Mouse (Mus musculus) myocyte (in vitro differentiated cells): ENCODE measurements around the gene Gpr62. TPM values are rescaled to one million over a fixed set of nuclear protein-coding genes. Genes with fewer than 3 reads are reported as not detected.

Experiments used
- H3K27me3 ChIP-seq: one replicate; pipeline ENCODE4 v1.6.1; 2011; ENCODE audit not compliant: control insufficient read depth, insufficient read depth, insufficient read length
- H3K36me3 ChIP-seq: one replicate; pipeline ENCODE4 v1.6.1; 2011; ENCODE audit not compliant: control insufficient read depth, insufficient read depth
- H3K4me2 ChIP-seq: one replicate; pipeline ENCODE4 v1.6.1; 2011; ENCODE audit warnings: low read depth, control low read depth
- H3K4me3 ChIP-seq: one replicate; pipeline ENCODE4 v1.5.1; 2011; ENCODE audit warnings: mild to moderate bottlenecking, control low read depth, moderate library complexity
- H3K79me2 ChIP-seq: one replicate; pipeline ENCODE4 v1.6.1; 2011; ENCODE audit not compliant: control insufficient read depth, insufficient read depth
- H3ac ChIP-seq: one replicate; pipeline ENCODE4 v1.6.1; 2011; ENCODE audit not compliant: control insufficient read depth, insufficient read length
- CEBPB ChIP-seq: IDR thresholded peaks from 2 replicates; pipeline ENCODE4 v1.6.1; 2011; ENCODE audit warnings: mild to moderate bottlenecking, moderate library complexity; ENCODE audit not compliant: poor library complexity, insufficient read depth, severe bottlenecking
- E2F4 ChIP-seq: IDR thresholded peaks from one replicate; pipeline ENCODE4 v1.6.1; 2011; ENCODE audit warnings: mild to moderate bottlenecking, control low read depth, moderate library complexity; ENCODE audit not compliant: insufficient read depth
- MAX ChIP-seq: IDR thresholded peaks from one replicate; pipeline ENCODE4 v1.6.1; 2011; ENCODE audit warnings: low read depth, mild to moderate bottlenecking, control low read depth
- MYOD1 ChIP-seq, 3 experiments: IDR thresholded peaks; one replicate each; pipeline ENCODE4 v1.6.1; 2011; ENCODE audit warnings: control low read depth in 2 of 3, low read depth in 2 of 3, mild to moderate bottlenecking in 2 of 3, moderate library complexity in 1 of 3; ENCODE audit not compliant: insufficient read length in 2 of 3, control insufficient read depth in 1 of 3
- MYOG ChIP-seq, 3 experiments: IDR thresholded peaks; one replicate each; pipeline ENCODE4 v1.6.1; 2011; ENCODE audit warnings: control low read depth in 2 of 3, low read depth in 2 of 3, mild to moderate bottlenecking in 2 of 3; ENCODE audit not compliant: insufficient read length in 2 of 3, control insufficient read depth in 1 of 3, insufficient read depth in 1 of 3
- POLR2A ChIP-seq: IDR thresholded peaks from one replicate; pipeline ENCODE4 v1.6.1; 2011; ENCODE audit warnings: low read depth, mild to moderate bottlenecking, control low read depth, moderate library complexity; ENCODE audit not compliant: insufficient read length
- POLR2AphosphoS2 ChIP-seq: IDR thresholded peaks from one replicate; pipeline ENCODE4 v1.6.1; 2011; ENCODE audit warnings: low read depth, control low read depth; ENCODE audit not compliant: insufficient read length
- REST ChIP-seq: IDR thresholded peaks from one replicate; pipeline ENCODE4 v1.6.1; 2011; ENCODE audit warnings: mild to moderate bottlenecking, control low read depth, moderate library complexity; ENCODE audit not compliant: insufficient read depth, insufficient read length
- SRF ChIP-seq: IDR thresholded peaks from one replicate; pipeline ENCODE4 v1.6.1; 2011; ENCODE audit warnings: low read depth; ENCODE audit not compliant: control insufficient read depth, insufficient read length
- TCF12 ChIP-seq: IDR thresholded peaks from one replicate; pipeline ENCODE4 v1.6.1; 2011; ENCODE audit warnings: mild to moderate bottlenecking, control low read depth; ENCODE audit not compliant: poor library complexity, insufficient read depth, severe bottlenecking
- TCF3 ChIP-seq: IDR thresholded peaks from one replicate; pipeline ENCODE4 v1.6.1; 2011; ENCODE audit warnings: low read depth, control low read depth; ENCODE audit not compliant: insufficient read length
- USF1 ChIP-seq: IDR thresholded peaks from one replicate; pipeline ENCODE4 v1.6.1; 2011; ENCODE audit warnings: low read depth, mild to moderate bottlenecking, control low read depth, moderate library complexity
- polyA plus RNA-seq: library from polyadenylated mRNA; unstranded; fragments of >200 nt; fragmentation: generic; extraction: Trizol; gene quantifications from one replicate; pipeline ENCODE4 v1.2.1, GENCODE M21; 2012; ENCODE audit warnings: missing spikeins

The Gpr62 gene
- polyA plus RNA-seq, 1 experiment: 0.46 TPM

DNA sequence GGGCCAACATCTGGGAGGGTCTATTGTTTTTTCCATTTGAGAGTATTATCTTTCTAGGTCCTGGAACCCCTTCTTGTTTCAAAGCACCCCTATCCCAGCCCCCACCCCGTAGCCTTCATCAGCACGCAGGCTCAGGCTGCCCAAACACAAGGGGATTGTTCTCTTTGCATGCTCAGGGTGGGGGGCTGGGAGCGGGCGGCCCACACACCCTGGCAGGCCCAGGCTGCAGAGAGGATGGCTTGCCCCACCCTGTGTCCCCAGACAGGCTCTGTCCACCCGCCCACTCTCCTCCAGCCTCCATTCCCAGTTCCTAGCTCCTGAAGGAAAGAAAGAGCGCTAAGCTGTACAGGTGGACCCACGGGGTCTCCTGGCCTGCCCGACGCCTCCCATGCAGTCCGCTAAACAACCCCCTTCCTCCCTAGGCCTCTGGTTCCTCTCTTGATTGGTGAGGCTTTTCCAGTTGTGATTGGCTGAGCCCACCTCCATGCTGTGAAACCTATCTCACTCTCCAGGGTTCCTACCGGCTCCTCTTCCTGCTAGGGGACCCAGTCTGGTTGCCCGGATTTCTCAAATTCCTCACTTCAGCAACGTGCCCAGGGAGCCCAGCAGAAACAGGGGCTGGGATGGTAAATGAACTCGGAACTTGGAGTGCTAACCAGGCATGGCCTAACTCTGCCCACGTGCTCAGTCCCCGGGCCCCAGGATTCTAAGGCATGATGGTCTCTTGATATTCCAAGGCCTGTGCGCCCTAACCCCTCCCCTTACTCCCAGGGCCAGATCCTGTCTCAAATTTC, 10.7 kb downstream of the Gpr62 start:
- peak in 1 of 3 experiments; percentile 15 for TF ChIP-seq MYOD1 (IDR thresholded peaks at IDR 0.05; ENCODE audit: control insufficient read depth in 1 of 3, insufficient read length in 2 of 3, low read depth in 2 of 3)
- TF ChIP-seq TCF3: no peak
- TF ChIP-seq CEBPB: no peak
- peak; percentile 38 for TF ChIP-seq MAX
- no peak for TF ChIP-seq REST
- no peak for TF ChIP-seq POLR2AphosphoS2
- TF ChIP-seq MYOG (IDR thresholded peaks at IDR 0.05; ENCODE audit: control insufficient read depth in 1 of 3, insufficient read depth in 1 of 3, insufficient read length in 2 of 3, low read depth in 2 of 3): no peak
- peak; percentile 57 for TF ChIP-seq USF1
- peak; percentile 35 for TF ChIP-seq POLR2A
- TF ChIP-seq E2F4: no peak
- TF ChIP-seq SRF: no peak
- Histone ChIP-seq H3K27me3 (no peaks in the 10 kb centered on the region), H3K4me2 (peak overlapping the region; percentile 95), H3K36me3 (peaks cover 8% of the 10 kb centered on the region), H3ac (peak overlapping the region; percentile 50), H3K4me3 (peak overlapping the region; percentile 75), H3K79me2 (peaks cover 61% of the 10 kb centered on the region)

- peaks cover 53% of the 10 kb centered on the region for H3K79me2 ChIP-seq
- H3K4me3 ChIP-seq: peak overlapping the region; percentile 75
- peak overlapping the region; percentile 95 for H3K4me2 ChIP-seq
- TF ChIP-seq POLR2AphosphoS2: peak; percentile 10
- no peak for TF ChIP-seq TCF3
- TF ChIP-seq POLR2A: peak; percentile 19
- peak overlapping the region; percentile 50 for H3ac ChIP-seq
- H3K36me3 ChIP-seq: peaks cover 5% of the 10 kb centered on the region
- H3K27me3 ChIP-seq: no peaks in the 10 kb centered on the region
Measured at GRCm38 (mm10) chr9:106454071-106454761, 11.5 kb downstream of the Gpr62 start.

- Histone ChIP-seq H3K36me3 (no peaks in the 10 kb centered on the region), H3K4me3 (peak within 1 kb of the TSS; percentile 75), H3K4me2 (peak within 1 kb of the TSS; percentile 95), H3K27me3 (no peaks in the 10 kb centered on the region), H3ac (peak within 1 kb of the TSS; percentile 50), H3K79me2 (peaks cover 45% of the 10 kb centered on the region)
- TF ChIP-seq POLR2AphosphoS2 (peak; percentile 58), SRF (no peak), E2F4 (no peak), POLR2A (peak; percentile 53), USF1 (no peak)
Measured at GRCm38 (mm10) chr9:106453271-106454070, 12.3 kb downstream of the Gpr62 start, which contains the start of gene Pcbp4. Gene Pcbp4, plus strand, starts transcription at chr9:106453291.

DNA sequence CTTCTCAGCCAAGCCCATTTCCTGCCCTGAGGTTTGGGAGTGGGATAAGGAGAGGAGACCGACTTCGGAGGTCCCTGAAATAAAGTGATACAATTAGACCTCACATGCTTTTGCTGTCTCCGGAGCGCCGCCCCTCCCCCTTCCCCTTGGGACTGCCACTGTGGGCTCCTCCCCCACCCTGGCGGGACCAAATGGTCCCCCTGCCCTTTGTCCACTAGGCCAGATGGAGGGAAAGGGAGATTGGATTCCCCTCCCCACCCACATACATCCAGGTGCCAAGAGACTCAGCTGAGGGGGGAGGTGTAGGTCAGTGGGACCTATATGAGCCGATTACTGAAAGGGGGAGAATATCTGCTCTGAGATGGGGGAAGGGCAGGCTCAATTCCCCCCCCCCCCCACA, 12.9 kb downstream of the Gpr62 start:
- H3K4me2 ChIP-seq: peak overlapping the region; percentile 93
- TF ChIP-seq REST (no peak), POLR2A (no peak), MYOG (IDR thresholded peaks at IDR 0.05; ENCODE audit: control insufficient read depth in 1 of 3, insufficient read depth in 1 of 3, insufficient read length in 2 of 3, low read depth in 2 of 3) (peak in 1 of 3 experiments; percentile 62), MAX (no peak), CEBPB (no peak), MYOD1 (IDR thresholded peaks at IDR 0.05; ENCODE audit: control insufficient read depth in 1 of 3, insufficient read length in 2 of 3, low read depth in 2 of 3) (peak in 2 of 3 experiments; percentile 13 to 64), E2F4 (no peak), SRF (no peak), POLR2AphosphoS2 (no peak), USF1 (no peak), TCF3 (no peak), TCF12 (peak; percentile 24)
- peak overlapping the region; percentile 75 for H3K4me3 ChIP-seq
- peaks cover 39% of the 10 kb centered on the region for H3K79me2 ChIP-seq
- no peaks in the 10 kb centered on the region for H3K27me3 ChIP-seq
- H3ac ChIP-seq: peak overlapping the region; percentile 50
- no peaks in the 10 kb centered on the region for H3K36me3 ChIP-seq
